Mouse (Mus musculus) megakaryocyte-erythroid progenitor cell, adult 5 weeks (primary cell): ENCODE data around the gene Cyth1. TPM values are rescaled to one million over a fixed set of nuclear protein-coding genes. Genes with fewer than 3 reads are reported as not detected.

Source experiments
- polyA plus RNA-seq: library from polyadenylated mRNA; stranded (reverse); fragments of >175 nt; gene quantifications from 2 replicates; pipeline ENCODE4 v1.2.3, GENCODE M21; 2012

Cyth1 gene
- 19.1 and 19.7 TPM in 2 replicates for polyA plus RNA-seq

GRCm38 (mm10) chr11:118248150-118249011 lies at the start of gene Cyth1:
TSS of gene Cyth1 (minus strand) at chr11:118248592.

GRCm38 (mm10) chr11:118289999-118290889 lies 41.9 kb upstream of the Cyth1 start, which contains the start of gene Usp36:
TSS of gene Usp36 (minus strand) at chr11:118290244.

GRCm38 (mm10) chr11:118130534-118130933 lies 117.9 kb downstream of the Cyth1 start, which contains the start of gene Dnah17:
TSS of gene Dnah17 (minus strand) at chr11:118130634.

Other genes starting within 250 kb of the Cyth1 start
- 0.09 and 0.22 TPM in 2 replicates for gene Dnah17, start 118.0 kb downstream of the Cyth1 start, polyA plus RNA-seq
- gene Usp36, start 41.7 kb upstream of the Cyth1 start, polyA plus RNA-seq, result 51.2 and 69.6 TPM in 2 replicates
- 0.10 and 0.26 TPM in 2 replicates for gene Cep295nl, start 93.9 kb upstream of the Cyth1 start, polyA plus RNA-seq
- gene Timp2, start 107.1 kb upstream of the Cyth1 start, polyA plus RNA-seq, result 3.4 and 4.6 TPM in 2 replicates
- gene Lgals3bp, start 153.5 kb upstream of the Cyth1 start, polyA plus RNA-seq, result 112 TPM in 2 replicates
- gene Cant1, start 170.5 kb upstream of the Cyth1 start, polyA plus RNA-seq, result 57.4 and 63.3 TPM in 2 replicates
- gene C1qtnf1, start 179.6 kb upstream of the Cyth1 start, polyA plus RNA-seq, result not detected in 2 replicates
- 14.5 and 21.7 TPM in 2 replicates for gene Engase, start 228.2 kb upstream of the Cyth1 start, polyA plus RNA-seq